Mouse (Mus musculus) embryonic facial prominence, embryonic 14.5 days (tissue): ENCODE measurements around the gene Npr3. TPM values are rescaled to one million over a fixed set of nuclear protein-coding genes. Genes with fewer than 3 reads are reported as not detected.

Experiments
- ATAC-seq: fragments of 200-750 bp; cut with Nextera tagmentation; 2 replicates; pipeline ENCODE4 v1.8.0; 2017; ENCODE audit warnings: low read depth, moderate number of reproducible peaks, moderate TSS enrichment
- DNase-seq: peaks from one replicate; pipeline ENCODE4 v3.0.0-alpha.2; 2015; ENCODE audit warnings: low spot score
- H3K27ac ChIP-seq: fragments of 300-500 bp; sonication (generic); replicated peaks from 2 replicates; pipeline ENCODE4 v1.5.1; 2014; ENCODE audit warnings: low read depth, mild to moderate bottlenecking, low read length, moderate library complexity
- H3K27me3 ChIP-seq: fragments of 300-500 bp; sonication (generic); replicated peaks from 2 replicates; pipeline ENCODE4 v1.6.1; 2014; ENCODE audit warnings: low read length; ENCODE audit not compliant: control insufficient read depth, insufficient read depth
- H3K36me3 ChIP-seq: fragments of 300-500 bp; sonication (generic); 2 replicates; pipeline ENCODE4 v1.6.1; 2014; ENCODE audit warnings: low read length, mixed read lengths; ENCODE audit not compliant: control insufficient read depth, insufficient read depth
- H3K4me1 ChIP-seq: fragments of 300-500 bp; sonication (generic); 2 replicates; pipeline ENCODE4 v1.6.1; 2014; ENCODE audit warnings: antibody characterized with exemption, low read length; ENCODE audit not compliant: control insufficient read depth, insufficient read depth
- H3K4me2 ChIP-seq: fragments of 300-500 bp; sonication (generic); 2 replicates; pipeline ENCODE4 v1.6.1; 2014; ENCODE audit warnings: low read depth, mild to moderate bottlenecking, low read length, moderate library complexity, mixed read lengths
- H3K4me3 ChIP-seq: fragments of 300-500 bp; sonication (generic); 2 replicates; pipeline ENCODE4 v1.5.1; 2014; ENCODE audit warnings: low read depth, mild to moderate bottlenecking, low read length
- H3K9ac ChIP-seq: fragments of 300-500 bp; sonication (generic); 2 replicates; pipeline ENCODE4 v1.6.1; 2014; ENCODE audit warnings: low read depth, mild to moderate bottlenecking, low read length, moderate library complexity, mixed read lengths
- H3K9me3 ChIP-seq: fragments of 300-500 bp; sonication (generic); 2 replicates; pipeline ENCODE4 v1.6.1; 2016; ENCODE audit warnings: low read length; ENCODE audit not compliant: control insufficient read depth
- WGBS: fragments of 180-500 bp; shearing (Covaris S2); extraction: QIAGEN DNeasy Blood & Tissue Kit; methylation state at CpG from one replicate; pipeline ENCODE4 v1.1.7; 2014; 5-methylcytosine and 5-hydroxymethylcytosine counted together
- polyA plus RNA-seq: library from polyadenylated mRNA; unstranded; fragments of >200 nt; fragmentation: Nextera tagmentation; extraction: Ambion mirVana; gene quantifications from 2 replicates; pipeline ENCODE4 v1.2.1, GENCODE M21; 2014

Gene Npr3
- polyA plus RNA-seq, 1 experiment from 2014 or later, result 5.4 TPM

GRCm38 (mm10) chr15:11897617-11898016 lies 9.5 kb downstream of the Npr3 start:
- Histone ChIP-seq H3K36me3 (no peaks in the 10 kb centered on the region), H3K27ac (no peak overlapping the region), H3K9me3 (no peaks in the 10 kb centered on the region), H3K4me1 (no peaks in the 10 kb centered on the region), H3K27me3 (peaks cover 7% of the 10 kb centered on the region; the same call in 1 of the 2 replicates), H3K9ac (no peak overlapping the region), H3K4me2 (no peak overlapping the region), H3K4me3 (no peak overlapping the region)
- 92% methylated on average over 8 of the region's 8 CpGs for WGBS
- ATAC-seq, result no peak
- no peak for DNase-seq

GRCm38 (mm10) chr15:11897162-11897561 lies 9.9 kb downstream of the Npr3 start:
- Histone ChIP-seq H3K27ac (no peak overlapping the region), H3K9ac (no peak overlapping the region), H3K9me3 (no peaks in the 10 kb centered on the region), H3K36me3 (no peaks in the 10 kb centered on the region), H3K4me3 (no peak overlapping the region), H3K27me3 (peaks cover 2% of the 10 kb centered on the region; the same call in 1 of the 2 replicates), H3K4me1 (no peaks in the 10 kb centered on the region), H3K4me2 (no peak overlapping the region)
- DNase-seq, result no peak
- no peak for ATAC-seq
- WGBS, result 79% methylated on average over 5 of the region's 5 CpGs

GRCm38 (mm10) chr15:11893969-11894368 lies 13.1 kb downstream of the Npr3 start:
- no peak overlapping the region for H3K9ac ChIP-seq
- no peak overlapping the region for H3K4me2 ChIP-seq
- DNase-seq (no peak), ATAC-seq (no peak)
- no peaks in the 10 kb centered on the region for H3K36me3 ChIP-seq
- H3K27me3 ChIP-seq, result no peaks in the 10 kb centered on the region
- no peaks in the 10 kb centered on the region for H3K4me1 ChIP-seq
- H3K27ac ChIP-seq, result no peak overlapping the region
- no peaks in the 10 kb centered on the region for H3K9me3 ChIP-seq
- WGBS, result 69% methylated on average over 9 of the region's 9 CpGs
- H3K4me3 ChIP-seq, result no peak overlapping the region

GRCm38 (mm10) chr15:11891395-11891794 lies 15.7 kb downstream of the Npr3 start:
- H3K4me1 ChIP-seq, result no peaks in the 10 kb centered on the region
- ATAC-seq (no peak), DNase-seq (no peak)
- no peaks in the 10 kb centered on the region for H3K27me3 ChIP-seq
- no peak overlapping the region for H3K9ac ChIP-seq
- 68% methylated on average over 3 of the region's 3 CpGs for WGBS
- H3K4me3 ChIP-seq, result no peak overlapping the region
- no peak overlapping the region for H3K27ac ChIP-seq
- no peak overlapping the region for H3K4me2 ChIP-seq
- no peaks in the 10 kb centered on the region for H3K9me3 ChIP-seq
- no peaks in the 10 kb centered on the region for H3K36me3 ChIP-seq

- Histone ChIP-seq H3K4me1 (no peaks in the 10 kb centered on the region), H3K27me3 (no peaks in the 10 kb centered on the region), H3K9me3 (0 out of 2 replicates have a peak, but pooled peaks cover 4% of the 10 kb centered on the region), H3K36me3 (no peaks in the 10 kb centered on the region), H3K4me3 (no peak overlapping the region), H3K9ac (no peak overlapping the region), H3K4me2 (no peak overlapping the region), H3K27ac (no peak overlapping the region)
- no peak for DNase-seq
- 61% methylated on average over 10 of the region's 10 CpGs for WGBS
- ATAC-seq, result no peak
Observed at GRCm38 (mm10) chr15:11882508-11883205, 24.4 kb downstream of the Npr3 start.

- Histone ChIP-seq H3K4me3 (no peak overlapping the region), H3K27me3 (no peaks in the 10 kb centered on the region), H3K4me2 (no peak overlapping the region), H3K4me1 (no peaks in the 10 kb centered on the region), H3K27ac (no peak overlapping the region), H3K9me3 (0 out of 2 replicates have a peak, but pooled peaks cover 7% of the 10 kb centered on the region), H3K36me3 (no peaks in the 10 kb centered on the region), H3K9ac (no peak overlapping the region)
- ATAC-seq, result no peak
- DNase-seq, result no peak
- WGBS, result 80% methylated on average over 6 of the region's 6 CpGs
Observed at GRCm38 (mm10) chr15:11881822-11882221, 25.3 kb downstream of the Npr3 start.

- ATAC-seq (no peak), DNase-seq (no peak)
- 88% methylated on average over 1 of the region's 1 CpGs for WGBS
- Histone ChIP-seq H3K9me3 (peaks cover 14% of the 10 kb centered on the region), H3K27me3 (no peaks in the 10 kb centered on the region), H3K4me1 (no peaks in the 10 kb centered on the region), H3K4me2 (no peak overlapping the region), H3K36me3 (no peaks in the 10 kb centered on the region), H3K9ac (no peak overlapping the region), H3K4me3 (no peak overlapping the region), H3K27ac (no peak overlapping the region)
Observed at GRCm38 (mm10) chr15:11878334-11878733, 28.8 kb downstream of the Npr3 start.

GRCm38 (mm10) chr15:11877273-11877672 lies 29.8 kb downstream of the Npr3 start:
- no peak overlapping the region for H3K27ac ChIP-seq

GRCm38 (mm10) chr15:11866918-11867317 lies 40.2 kb downstream of the Npr3 start:
- Histone ChIP-seq H3K9me3 (no peaks in the 10 kb centered on the region), H3K36me3 (no peaks in the 10 kb centered on the region), H3K4me2 (no peak overlapping the region), H3K9ac (no peak overlapping the region), H3K4me1 (no peaks in the 10 kb centered on the region), H3K27me3 (no peaks in the 10 kb centered on the region), H3K27ac (no peak overlapping the region), H3K4me3 (no peak overlapping the region)
- DNase-seq, result no peak
- no peak for ATAC-seq
- WGBS, result 91% methylated on average over 3 of the region's 3 CpGs

More at GRCm38 (mm10) chr15:11877273-11877672, 29.8 kb downstream of the Npr3 start:
- no peaks in the 10 kb centered on the region for H3K36me3 ChIP-seq
- WGBS, result 70% methylated on average over 2 of the region's 2 CpGs
- H3K9ac ChIP-seq, result no peak overlapping the region
- peak; percentile 11 for DNase-seq
- no peaks in the 10 kb centered on the region for H3K27me3 ChIP-seq
- ATAC-seq, result no peak
- H3K4me2 ChIP-seq, result no peak overlapping the region
- H3K4me3 ChIP-seq, result no peak overlapping the region
- no peaks in the 10 kb centered on the region for H3K4me1 ChIP-seq
- peaks cover 14% of the 10 kb centered on the region for H3K9me3 ChIP-seq
